Mouse (Mus musculus): Measurements from ENCODE around the gene Metap1. TPM values are rescaled to one million over a fixed set of nuclear protein-coding genes. Genes with fewer than 3 reads are reported as not detected.

Gene Metap1
- total RNA-seq, 2 experiments from 2014 or later = 43.1 to 45.0 TPM

DNA sequence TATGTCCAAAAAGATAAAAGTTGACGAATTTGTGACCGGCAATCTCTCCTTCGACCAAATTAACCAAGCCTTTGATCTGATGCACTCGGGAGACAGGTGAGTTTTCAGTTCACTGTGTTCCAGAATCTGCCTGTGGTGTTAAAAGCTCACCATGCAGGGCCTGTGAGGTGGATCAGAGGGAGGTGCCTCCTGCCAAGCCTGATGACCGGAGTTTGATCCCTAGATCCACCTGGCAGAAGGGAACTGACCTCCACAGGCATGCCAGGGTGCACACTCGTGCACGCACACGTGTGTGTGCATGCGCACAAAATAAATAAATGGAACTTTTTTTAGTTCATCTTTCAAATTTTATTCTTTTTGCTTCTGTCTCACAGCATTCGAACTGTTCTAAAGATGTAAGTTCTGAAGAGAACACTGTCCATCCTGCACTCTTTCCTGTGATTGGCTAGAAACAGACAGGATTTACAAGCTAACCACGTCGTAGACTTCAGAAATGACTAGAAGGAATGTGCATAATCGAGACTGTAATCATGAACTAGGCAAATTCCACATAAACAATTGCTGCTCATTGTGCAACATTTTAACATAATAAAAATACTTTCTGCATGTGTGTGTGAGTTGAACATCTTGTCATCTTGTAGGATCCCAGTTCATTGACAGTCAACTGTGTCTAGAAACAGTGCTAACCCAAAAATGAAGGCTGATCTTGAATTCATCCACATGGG is 34.4 kb downstream of the Metap1 start:
- no peak for DNase-seq (ENCODE audit: low spot score in 2 of 2)

DNA sequence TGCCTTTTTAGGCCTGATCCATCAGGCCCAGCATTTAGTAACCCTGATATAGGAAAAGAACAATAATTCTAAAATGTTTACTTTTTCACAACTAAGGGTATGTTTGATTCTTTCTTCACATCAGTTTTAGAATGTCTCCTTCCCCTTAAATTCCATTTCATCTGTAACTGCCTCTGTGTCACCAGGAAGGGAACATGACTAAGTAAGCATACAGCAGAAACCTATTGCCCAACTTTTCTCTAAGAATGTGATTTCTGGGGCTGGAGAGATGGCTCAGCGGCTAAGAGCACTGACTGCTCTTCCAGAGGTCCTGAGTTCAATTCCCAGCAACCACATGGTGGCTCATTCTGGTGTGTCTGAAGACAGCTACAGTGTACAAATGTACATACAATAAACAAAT is 35.1 kb downstream of the Metap1 start:
- no peak for DNase-seq (ENCODE audit: low spot score in 2 of 2)

DNA sequence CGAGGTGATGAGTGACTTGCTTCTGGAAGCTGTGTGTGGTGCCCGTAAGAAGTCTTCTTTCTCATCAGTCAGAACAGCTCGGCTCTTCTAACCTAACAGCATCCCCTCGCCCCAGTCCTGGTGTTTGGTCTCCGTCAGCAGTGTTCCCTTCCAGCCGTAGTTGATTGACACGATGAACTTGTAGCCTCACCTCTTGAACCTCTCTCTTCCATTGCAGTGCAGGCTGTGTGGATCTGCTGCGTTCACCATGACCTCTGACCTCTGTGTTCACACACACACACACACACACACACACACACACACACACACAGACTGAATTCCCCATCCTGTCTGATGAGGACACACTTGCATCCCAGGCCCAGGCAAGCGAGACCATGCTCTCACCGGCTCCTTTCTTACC is 37.1 kb downstream of the Metap1 start:
- DNase-seq (ENCODE audit: low spot score in 2 of 2) = no peak

DNA sequence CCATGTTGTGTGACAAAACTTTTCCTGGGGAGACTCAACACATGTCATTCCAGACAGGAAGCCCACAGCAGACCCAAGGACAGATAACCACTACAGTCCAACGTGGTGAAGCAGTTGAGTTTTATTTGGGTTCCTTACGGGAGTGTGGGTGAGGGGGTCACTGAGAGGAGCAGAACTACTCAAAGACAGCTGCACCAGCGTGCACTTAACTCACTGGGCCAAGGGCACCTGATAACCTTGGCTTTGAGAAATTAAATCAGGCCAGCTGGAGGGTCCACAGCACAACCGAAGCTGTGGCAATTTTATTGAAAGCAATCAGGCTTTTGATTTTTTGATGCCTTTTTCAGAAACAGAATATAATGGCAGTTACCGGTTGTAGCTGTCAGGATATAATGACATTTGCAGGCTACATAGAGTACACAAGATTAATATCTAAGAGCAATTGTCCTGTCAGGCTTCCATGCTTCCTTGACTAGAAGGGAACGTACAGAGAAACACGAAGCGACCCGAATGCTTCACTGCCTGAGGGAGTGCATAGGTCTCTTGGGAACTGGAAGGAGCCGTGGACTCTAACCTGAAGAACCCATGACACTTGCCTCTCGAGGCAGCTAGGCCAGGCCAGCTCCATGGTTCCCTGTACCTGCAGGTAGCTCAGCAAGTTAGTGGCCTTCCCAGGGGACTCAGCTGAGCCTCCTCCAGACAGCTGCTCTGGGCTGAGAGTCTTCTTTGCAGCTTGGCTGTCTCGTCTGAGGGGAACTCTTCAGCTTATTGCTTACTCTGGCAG is 41.0 kb downstream of the Metap1 start:
- no peak for DNase-seq (ENCODE audit: low spot score in 2 of 2)

DNA sequence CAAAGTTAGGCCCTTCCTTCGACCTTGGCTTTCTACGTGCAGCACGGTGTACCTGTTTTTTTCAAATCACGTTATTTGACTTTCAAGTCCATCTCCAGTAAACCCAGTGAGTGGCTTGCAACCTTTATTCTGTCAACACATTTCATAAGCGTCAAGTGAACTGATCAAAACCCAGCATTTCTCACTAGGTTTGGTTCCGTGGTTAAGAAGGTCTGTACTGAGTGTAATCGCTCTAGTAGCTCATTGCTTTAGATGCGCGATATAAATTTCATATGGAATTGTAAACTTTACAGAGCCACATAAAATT is 45.9 kb downstream of the Metap1 start:
- DNase-seq (ENCODE audit: low spot score in 2 of 2) = no peak

DNA sequence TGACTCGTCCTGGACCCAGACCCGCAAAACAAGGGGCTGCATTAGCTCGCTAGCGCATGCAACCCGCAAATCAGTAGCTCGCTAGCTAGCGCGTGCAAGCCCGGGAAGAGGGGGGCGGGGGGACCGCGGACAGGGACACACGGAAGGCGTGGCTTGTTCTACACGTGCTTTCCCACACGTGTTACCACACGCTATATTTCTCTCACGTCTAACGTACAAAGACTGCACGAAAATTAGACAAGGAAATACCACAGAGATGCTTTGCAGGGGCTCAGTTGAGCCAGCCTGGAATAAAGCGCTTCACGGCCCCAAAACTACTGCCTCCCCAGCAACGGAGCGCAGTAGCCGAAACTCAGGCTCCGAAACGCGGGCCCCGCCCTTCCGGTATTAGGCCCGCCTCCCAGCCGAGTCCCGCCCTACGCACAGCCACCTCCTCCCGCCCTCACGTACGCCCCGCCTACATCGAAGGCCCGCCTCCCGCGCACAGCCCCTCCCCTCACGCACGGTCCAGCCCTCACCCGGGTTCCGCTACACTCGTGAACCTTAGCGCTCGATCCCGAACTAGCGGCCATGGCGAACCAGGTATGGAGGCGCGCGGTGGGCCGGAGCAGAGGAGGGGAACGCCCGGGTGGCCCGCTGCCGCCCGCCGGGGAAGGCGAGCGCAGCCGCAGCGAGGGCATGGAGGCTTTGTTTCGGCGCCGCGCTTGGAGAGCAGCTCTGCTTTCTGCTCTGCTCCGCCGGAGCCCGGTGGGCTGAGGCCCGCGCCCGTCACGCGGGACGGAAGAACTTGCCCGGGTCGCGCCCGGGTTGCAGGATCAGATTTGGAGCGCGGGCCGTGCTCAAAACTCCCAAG is 46.5 kb downstream of the Metap1 start, which contains the start of gene Adh5:
TSS of gene Adh5 (plus strand) at position 482 of the 853 bp plus-strand sequence.
- peak; percentile 85 to 90 for DNase-seq (ENCODE audit: low spot score in 2 of 2)

DNA sequence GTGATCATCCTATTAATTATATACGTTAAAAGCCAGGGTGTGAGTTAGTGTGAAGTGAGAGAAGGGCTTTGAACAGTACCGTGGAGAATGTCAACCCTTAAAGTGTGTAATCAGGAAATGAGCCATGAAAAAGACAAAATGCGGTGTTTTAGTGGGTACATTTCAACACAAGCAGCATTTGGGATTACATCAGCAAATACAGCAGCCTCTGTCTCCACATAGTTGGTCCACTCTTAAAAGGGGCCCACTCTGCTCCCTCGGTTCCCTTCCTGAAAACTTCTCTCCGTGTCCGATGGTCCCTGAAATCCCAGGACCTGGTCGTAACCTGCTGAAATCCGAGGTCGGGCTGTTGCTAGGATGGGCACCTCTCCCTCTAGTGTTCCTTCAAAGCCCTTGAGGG is 47.1 kb downstream of the Metap1 start:
- no peak for DNase-seq (ENCODE audit: low spot score in 2 of 2)

DNA sequence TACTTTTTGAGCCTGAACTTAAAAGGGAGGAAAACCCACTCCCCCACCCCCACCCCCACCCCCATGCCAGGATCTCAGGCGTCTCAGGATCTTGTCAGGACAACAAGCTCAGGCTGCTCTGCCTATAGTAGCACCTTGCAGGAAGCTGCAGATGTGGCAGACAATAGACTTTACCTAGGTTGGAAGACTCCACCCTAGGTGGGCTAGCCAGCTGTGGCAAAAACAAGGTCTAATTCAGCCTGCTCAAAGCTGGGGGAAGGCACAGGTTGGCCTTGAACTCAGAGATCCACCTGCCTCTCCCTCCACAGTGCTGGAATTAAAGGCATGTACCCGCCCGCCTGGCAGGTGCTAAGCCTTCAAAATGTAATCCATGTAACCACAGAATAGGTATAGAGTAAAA is 50.6 kb downstream of the Metap1 start:
- no peak for DNase-seq (ENCODE audit: low spot score in 2 of 2)

DNA sequence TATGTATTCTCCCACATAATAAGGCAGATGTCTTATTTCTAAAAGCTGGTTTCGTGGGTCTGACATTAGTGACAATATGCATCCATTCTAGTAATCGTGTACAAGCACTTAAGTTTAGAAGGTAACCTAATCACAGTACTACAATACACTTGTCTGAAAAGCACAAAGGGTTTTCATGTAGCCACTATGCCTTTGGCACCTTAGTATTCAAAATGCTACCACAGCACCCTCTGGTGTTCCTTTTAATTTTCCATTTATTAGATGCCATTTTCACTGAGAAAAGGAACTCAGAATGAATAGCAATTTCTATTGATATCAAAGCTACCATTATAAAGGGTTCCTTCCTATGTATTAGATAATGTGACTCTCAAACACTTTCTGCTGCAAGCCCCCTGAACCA is 57.5 kb downstream of the Metap1 start:
- peak in 1 of 2 experiments; percentile 55 for DNase-seq (ENCODE audit: low spot score in 2 of 2)

DNA sequence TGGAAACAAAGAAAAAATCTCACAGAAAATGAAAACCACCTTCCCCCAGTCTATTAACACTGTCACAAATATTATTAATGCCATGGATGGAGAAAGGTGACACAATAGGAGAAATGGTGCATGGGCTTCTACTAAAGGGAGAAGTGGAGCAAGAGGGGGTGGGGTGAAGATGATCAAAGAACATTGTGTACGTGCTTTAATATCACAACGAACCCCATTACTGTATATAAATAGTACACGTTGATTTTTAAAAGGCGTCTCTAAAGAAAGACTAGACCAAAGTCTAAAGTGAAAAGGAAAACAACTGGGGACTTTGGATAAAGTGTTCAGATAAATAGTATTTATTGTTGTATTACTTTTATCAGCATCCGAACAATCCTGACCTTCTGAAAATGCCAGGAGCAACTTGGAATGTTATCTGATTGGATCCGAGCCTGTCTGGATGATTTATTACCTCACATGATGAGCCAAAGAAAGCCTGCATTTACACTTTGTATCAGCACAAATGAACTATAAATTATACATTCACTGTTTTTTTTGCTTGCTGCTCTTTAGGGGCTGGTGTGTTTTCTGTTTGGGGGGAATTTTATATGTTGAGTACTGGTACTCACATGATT is 58.8 kb downstream of the Metap1 start:
- DNase-seq (ENCODE audit: low spot score in 2 of 2) = no peak

DNA sequence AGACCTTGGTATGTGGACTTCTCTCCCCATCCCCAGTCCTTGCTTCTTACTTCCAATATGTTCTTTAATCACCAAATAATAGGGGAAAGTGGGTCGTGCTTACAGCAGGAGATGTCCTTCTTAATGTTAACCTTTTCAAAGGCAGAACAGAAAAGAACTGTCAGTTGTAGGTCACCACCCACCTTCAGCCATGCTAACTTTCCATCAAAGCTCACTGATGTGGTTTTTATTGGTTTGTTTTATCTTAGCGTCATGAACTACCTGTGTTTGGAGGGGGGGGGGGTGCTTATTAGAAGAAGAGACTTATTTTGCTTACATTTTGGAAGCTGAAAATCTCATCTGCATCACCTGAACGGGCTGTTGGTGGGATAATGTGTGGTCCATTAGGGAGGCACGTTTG is 65.1 kb downstream of the Metap1 start:
- DNase-seq (ENCODE audit: low spot score in 2 of 2) = no peak

DNA sequence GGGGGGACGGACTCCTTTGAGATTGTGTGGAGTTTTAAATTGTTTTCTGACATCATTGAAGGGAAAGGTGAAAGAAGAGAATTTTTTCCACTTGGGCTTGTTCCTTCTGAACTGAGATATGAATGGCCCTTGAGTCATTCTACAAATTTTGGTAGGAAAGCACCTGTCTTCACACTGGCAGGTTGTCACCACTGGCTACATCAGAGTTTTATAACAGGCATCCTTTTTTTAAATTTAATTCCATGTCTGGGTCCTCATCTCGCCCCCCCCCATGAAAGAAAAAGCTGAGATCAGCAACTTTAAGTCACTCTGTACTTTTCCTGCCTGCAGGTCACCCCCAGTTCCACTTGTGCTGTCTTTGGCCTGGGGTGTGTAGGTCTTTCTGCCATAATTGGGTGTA is 65.7 kb downstream of the Metap1 start:
- no peak for DNase-seq (ENCODE audit: low spot score in 2 of 2)

DNA sequence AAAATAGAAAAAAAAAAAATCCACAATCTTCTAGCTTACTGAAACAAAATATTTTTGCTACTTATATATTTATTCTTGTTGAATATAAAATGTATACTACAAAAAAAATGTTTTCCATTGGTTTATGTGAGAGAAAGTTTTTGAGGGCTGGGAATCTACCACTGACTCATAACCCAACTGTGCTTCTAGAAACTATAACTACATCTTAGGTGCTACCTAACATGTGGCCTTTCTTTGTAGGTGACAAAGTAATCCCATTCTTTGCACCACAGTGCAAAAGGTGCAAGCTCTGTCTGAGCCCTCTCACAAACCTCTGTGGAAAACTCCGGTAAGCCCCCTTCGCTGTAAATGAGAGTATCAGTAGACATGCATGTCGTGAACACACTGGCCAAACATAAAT is 68.9 kb downstream of the Metap1 start:
- no peak for DNase-seq (ENCODE audit: low spot score in 2 of 2)

DNA sequence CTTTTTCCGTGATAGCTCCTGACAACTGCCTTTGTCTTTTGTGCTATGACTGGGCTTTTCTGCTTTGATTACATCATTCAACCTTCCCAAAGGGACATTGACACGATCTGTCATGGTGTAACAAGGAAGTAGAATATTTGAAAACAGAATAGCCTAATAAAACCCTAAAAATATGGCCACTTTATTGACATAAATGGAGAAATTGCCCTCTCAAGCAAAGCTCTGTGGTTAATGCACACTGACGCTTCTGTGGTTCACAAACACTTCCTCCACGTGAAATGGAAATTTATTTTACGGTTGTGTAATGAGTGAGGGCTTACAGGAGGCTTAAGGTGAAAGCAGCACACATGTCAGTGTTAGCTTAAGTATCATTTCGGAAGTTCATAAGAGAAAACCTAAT is 69.9 kb downstream of the Metap1 start:
- no peak for DNase-seq (ENCODE audit: low spot score in 2 of 2)

DNA sequence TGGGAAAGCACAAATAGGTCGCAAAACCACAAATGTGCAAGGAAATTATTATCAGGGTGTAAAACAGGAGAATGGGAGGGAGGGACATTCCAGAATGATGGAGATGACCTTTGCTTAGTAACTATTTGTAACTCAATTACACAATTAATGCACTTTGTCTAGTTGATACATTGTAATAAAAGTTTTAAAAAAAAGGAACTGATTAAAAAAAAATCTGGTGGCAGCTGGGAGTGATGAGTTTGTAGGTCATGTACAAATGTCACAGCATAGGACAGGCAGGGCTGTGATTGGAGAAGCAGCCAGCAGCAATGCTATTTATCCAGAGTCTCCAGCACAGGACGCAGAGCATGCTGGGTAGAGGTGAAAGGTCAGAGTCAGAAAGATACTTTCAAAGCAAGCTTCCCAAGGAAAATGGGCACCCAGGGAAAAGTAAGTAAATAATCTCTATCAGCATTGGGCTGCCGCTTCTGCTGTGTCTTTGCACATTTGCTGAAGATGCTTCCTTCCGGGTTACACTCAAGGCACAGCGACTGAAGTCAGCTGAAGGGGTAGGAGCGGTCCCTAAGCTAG is 74.1 kb downstream of the Metap1 start, which contains the start of gene Adh4:
TSS of gene Adh4 (plus strand) at position 346 of the 570 bp plus-strand sequence.
- no peak for DNase-seq (ENCODE audit: low spot score in 2 of 2)

DNA sequence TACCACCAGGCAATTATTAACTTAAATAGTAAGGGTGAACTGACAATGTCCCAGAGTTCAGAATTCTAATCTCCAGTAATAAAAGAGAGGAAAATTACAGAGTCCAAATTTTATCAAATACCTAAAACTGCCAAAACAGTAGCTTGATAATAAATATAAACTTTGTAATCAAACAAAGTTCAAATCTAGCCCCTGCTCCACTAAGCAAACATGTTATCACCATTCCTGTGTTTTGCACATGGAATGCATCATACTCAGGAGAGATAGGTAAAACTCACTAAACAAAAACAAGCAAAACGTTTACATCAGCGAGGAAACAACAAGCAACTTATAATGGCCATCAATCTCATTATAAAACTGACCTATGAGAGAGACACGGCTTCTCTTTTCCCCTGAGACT is 79.1 kb downstream of the Metap1 start:
- no peak for DNase-seq (ENCODE audit: low spot score in 2 of 2)

DNA sequence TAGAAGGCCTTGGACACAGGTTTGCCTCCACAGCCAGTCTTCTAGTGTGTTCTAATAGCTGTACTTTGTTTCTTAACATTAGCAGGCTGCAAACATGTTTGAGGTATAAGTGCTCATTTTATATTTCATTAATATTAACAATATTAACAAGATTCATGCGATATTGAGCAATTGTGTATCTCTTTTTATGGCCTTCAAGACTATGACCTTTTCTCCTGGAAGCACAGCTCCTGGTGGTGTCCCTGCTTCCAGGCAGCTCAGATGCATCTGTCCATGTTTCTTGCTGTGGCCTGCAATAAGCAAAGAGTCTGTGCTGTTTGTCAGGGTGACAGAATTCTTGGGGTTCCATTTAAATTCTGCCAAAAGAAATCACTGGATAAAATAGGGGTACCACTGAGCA is 79.7 kb downstream of the Metap1 start:
- no peak for DNase-seq (ENCODE audit: low spot score in 2 of 2)

All from layer of hippocampus, postnatal 14 days (tissue).